Mouse (Mus musculus) hindbrain, embryonic 10.5 days (tissue): ENCODE measurements around the gene Atp11b. TPM values are rescaled to one million over a fixed set of nuclear protein-coding genes. Genes with fewer than 3 reads are reported as not detected.

Source experiments
- DNase-seq: peaks from one replicate; pipeline ENCODE4 v3.0.0-alpha.2; 2017; ENCODE audit warnings: low spot score
- H3K27ac ChIP-seq: fragments of 300-500 bp; sonication (generic); 2 replicates; pipeline ENCODE4 v1.5.1; 2016; ENCODE audit warnings: mild to moderate bottlenecking, moderate library complexity
- H3K27me3 ChIP-seq: fragments of 300-500 bp; sonication (generic); 2 replicates; pipeline ENCODE4 v1.6.1; 2016; ENCODE audit warnings: mild to moderate bottlenecking; ENCODE audit not compliant: poor library complexity, insufficient read depth, severe bottlenecking
- H3K36me3 ChIP-seq: fragments of 300-500 bp; sonication (generic); 2 replicates; pipeline ENCODE4 v1.6.1; 2016; ENCODE audit warnings: mild to moderate bottlenecking, moderate library complexity
- H3K4me1 ChIP-seq: fragments of 300-500 bp; sonication (generic); replicated peaks from 2 replicates; pipeline ENCODE4 v1.6.1; 2016; ENCODE audit warnings: mild to moderate bottlenecking
- H3K4me3 ChIP-seq: fragments of 300-500 bp; sonication (generic); 2 replicates; pipeline ENCODE4 v1.5.1; 2016; ENCODE audit warnings: mild to moderate bottlenecking, moderate library complexity
- H3K9me3 ChIP-seq: fragments of 300-500 bp; sonication (generic); 2 replicates; pipeline ENCODE4 v1.6.1; 2016; ENCODE audit warnings: mild to moderate bottlenecking, moderate library complexity
- WGBS: fragments of 180-500 bp; shearing (Covaris S2); methylation state at CpG from one replicate; pipeline ENCODE4 v1.1.7; 2016; 5-methylcytosine and 5-hydroxymethylcytosine counted together
- polyA plus RNA-seq: library from polyadenylated mRNA; unstranded; fragments of >200 nt; fragmentation: Nextera tagmentation; extraction: Ambion mirVana; gene quantifications from 2 replicates; pipeline ENCODE4 v1.2.1, GENCODE M21; 2016

Gene Atp11b
- 21.8 and 27.4 TPM in 2 replicates for polyA plus RNA-seq

- H3K9me3 ChIP-seq, result no peaks in the 10 kb centered on the region
- DNase-seq, result peak; percentile 88
- H3K4me1 ChIP-seq, result peaks cover 12% of the 10 kb centered on the region
- H3K27me3 ChIP-seq, result no peaks in the 10 kb centered on the region
- peak within 1 kb of the TSS; percentile 81 for H3K4me3 ChIP-seq
- WGBS, result under 1% methylated on average over 114 of the region's 114 CpGs
- peak within 1 kb of the TSS; percentile 94 for H3K27ac ChIP-seq
- H3K36me3 ChIP-seq, result 0 out of 2 replicates have a peak, but pooled peaks cover 3% of the 10 kb centered on the region
Measured at GRCm38 (mm10) chr3:35753825-35754767, at the start of gene Atp11b. Gene Atp11b, plus strand, starts transcription at chr3:35754106.

DNA sequence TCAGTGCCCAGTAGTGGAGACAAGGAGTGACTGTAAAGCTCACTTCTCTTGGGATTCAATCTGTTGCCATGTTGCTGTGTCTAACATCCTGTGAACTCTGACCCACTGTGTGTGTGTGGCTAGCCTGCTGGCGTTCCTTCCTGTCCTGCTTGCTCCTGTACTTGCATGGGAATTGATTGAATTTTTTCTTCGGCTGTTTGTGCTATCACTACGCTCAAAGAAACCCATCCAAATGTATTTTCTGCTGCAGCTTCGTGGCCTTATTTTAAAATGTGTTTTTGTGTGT is 49.6 kb upstream of the Atp11b start:
- H3K9me3 ChIP-seq, result no peaks in the 10 kb centered on the region
- H3K27ac ChIP-seq, result no peak overlapping the region
- WGBS, result 73% methylated on average over 4 of the region's 4 CpGs
- H3K27me3 ChIP-seq, result no peaks in the 10 kb centered on the region
- no peaks in the 10 kb centered on the region; the same call in 1 of the 2 replicates for H3K4me1 ChIP-seq
- H3K4me3 ChIP-seq, result no peak overlapping the region
- H3K36me3 ChIP-seq, result no peaks in the 10 kb centered on the region
- no peak for DNase-seq

- H3K4me1 ChIP-seq, result no peaks in the 10 kb centered on the region
- 83% methylated on average over 8 of the region's 8 CpGs for WGBS
Measured at GRCm38 (mm10) chr3:35719531-35720205, 34.2 kb upstream of the Atp11b start.

DNA sequence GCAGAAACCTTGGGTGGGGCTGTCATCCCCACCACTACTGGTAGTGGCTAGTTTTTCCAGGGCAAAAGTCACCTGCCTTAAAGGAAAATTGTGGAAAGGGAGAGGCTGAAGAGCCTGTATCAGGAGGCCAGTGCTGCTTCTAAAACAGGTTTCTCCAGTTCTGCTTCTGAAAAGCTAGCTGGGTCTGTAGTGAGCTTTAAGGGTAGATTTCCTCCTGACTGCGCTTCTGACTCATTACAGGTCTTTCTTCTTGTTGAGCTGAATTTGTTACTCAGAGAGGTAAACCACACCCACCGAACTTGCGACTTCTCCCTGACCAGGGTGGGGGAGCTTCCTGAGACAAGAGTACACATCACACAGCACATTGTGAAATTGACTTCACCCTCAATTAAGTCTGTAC is 33.1 kb upstream of the Atp11b start:
- Histone ChIP-seq H3K4me3 (no peak overlapping the region), H3K4me1 (no peaks in the 10 kb centered on the region), H3K36me3 (no peaks in the 10 kb centered on the region), H3K27ac (no peak overlapping the region), H3K9me3 (no peaks in the 10 kb centered on the region), H3K27me3 (no peaks in the 10 kb centered on the region)
- WGBS, result 66% methylated on average over 3 of the region's 3 CpGs
- no peak for DNase-seq

More at GRCm38 (mm10) chr3:35719531-35720205, 34.2 kb upstream of the Atp11b start:
- Histone ChIP-seq H3K27me3 (no peaks in the 10 kb centered on the region), H3K27ac (no peak overlapping the region), H3K4me3 (no peak overlapping the region), H3K36me3 (no peaks in the 10 kb centered on the region), H3K9me3 (no peaks in the 10 kb centered on the region)
- no peak for DNase-seq

DNA sequence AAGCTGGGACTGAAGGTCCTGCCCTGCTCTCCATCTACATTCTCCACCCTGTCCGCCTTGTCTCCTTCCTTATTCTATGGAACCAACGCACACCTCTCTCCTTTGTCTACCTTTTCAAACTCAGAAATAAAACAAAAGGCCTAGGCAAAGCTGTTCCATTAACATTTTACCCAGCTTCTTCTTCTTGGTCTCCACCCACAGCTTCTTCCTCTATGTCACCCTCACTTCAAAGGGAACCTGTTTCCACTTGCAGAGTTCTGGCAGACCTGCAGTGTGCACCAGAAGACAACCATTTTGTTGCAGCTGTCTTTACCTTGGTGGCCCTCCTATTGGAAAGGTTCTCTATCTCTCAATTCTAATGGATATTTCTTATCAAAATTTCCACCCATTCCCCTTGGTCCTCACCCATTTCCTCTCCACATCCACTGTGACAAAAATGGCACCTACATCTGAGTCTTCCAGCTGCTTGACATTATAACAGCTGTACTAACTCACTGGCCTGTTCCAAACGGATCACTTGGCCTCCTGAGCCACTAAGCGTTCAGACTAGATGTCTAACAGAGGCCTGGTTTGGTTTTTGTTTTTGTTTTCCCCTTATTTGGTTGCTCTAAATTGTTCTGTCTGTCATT is 32.0 kb upstream of the Atp11b start:
- 82% methylated on average over 4 of the region's 4 CpGs for WGBS
- no peak overlapping the region for H3K27ac ChIP-seq
- DNase-seq, result no peak
- H3K27me3 ChIP-seq, result no peaks in the 10 kb centered on the region
- H3K4me1 ChIP-seq, result no peaks in the 10 kb centered on the region
- H3K9me3 ChIP-seq, result no peaks in the 10 kb centered on the region
- no peak overlapping the region for H3K4me3 ChIP-seq
- H3K36me3 ChIP-seq, result no peaks in the 10 kb centered on the region

GRCm38 (mm10) chr3:35722811-35723210 is 31.1 kb upstream of the Atp11b start:
- Histone ChIP-seq H3K27ac (no peak overlapping the region), H3K4me1 (no peaks in the 10 kb centered on the region), H3K9me3 (no peaks in the 10 kb centered on the region), H3K27me3 (no peaks in the 10 kb centered on the region), H3K36me3 (no peaks in the 10 kb centered on the region), H3K4me3 (no peak overlapping the region)
- no peak for DNase-seq
- WGBS, result 91% methylated on average over 7 of the region's 7 CpGs

GRCm38 (mm10) chr3:35723586-35724322 is 30.2 kb upstream of the Atp11b start:
- Histone ChIP-seq H3K9me3 (no peaks in the 10 kb centered on the region), H3K27ac (no peak overlapping the region), H3K4me3 (no peak overlapping the region), H3K36me3 (no peaks in the 10 kb centered on the region), H3K4me1 (no peaks in the 10 kb centered on the region), H3K27me3 (no peaks in the 10 kb centered on the region)
- 66% methylated on average over 9 of the region's 9 CpGs for WGBS
- no peak for DNase-seq

DNA sequence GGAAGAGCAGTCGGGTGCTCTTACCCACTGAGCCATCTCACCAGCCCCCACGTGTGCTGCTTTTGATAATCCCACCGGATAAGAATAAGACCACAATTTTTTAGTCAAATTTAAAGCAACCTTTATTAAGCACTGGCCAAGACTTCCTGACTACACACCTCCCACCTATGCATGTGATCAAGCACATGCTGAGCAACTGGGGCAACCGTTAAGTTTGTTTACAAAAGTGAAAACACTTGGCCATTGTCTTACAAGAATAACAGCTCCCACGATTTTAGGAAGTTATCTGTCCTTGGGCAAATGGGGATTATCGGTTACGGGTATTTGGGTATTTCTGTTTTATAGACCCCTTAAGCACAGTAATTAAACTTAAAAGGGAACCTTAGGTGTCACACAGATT is 28.8 kb upstream of the Atp11b start:
- H3K4me1 ChIP-seq, result no peaks in the 10 kb centered on the region
- no peak overlapping the region for H3K27ac ChIP-seq
- H3K36me3 ChIP-seq, result no peaks in the 10 kb centered on the region
- H3K9me3 ChIP-seq, result no peaks in the 10 kb centered on the region
- DNase-seq, result no peak
- H3K27me3 ChIP-seq, result no peaks in the 10 kb centered on the region
- H3K4me3 ChIP-seq, result no peak overlapping the region
- WGBS, result 57% methylated on average over 7 of the region's 7 CpGs

- 82% methylated on average over 1 of the region's 1 CpGs for WGBS
Measured at GRCm38 (mm10) chr3:35726936-35727335, 27.0 kb upstream of the Atp11b start.

GRCm38 (mm10) chr3:35729490-35729889 is 24.4 kb upstream of the Atp11b start:
- no peak for DNase-seq

More at GRCm38 (mm10) chr3:35726936-35727335, 27.0 kb upstream of the Atp11b start:
- Histone ChIP-seq H3K27me3 (no peaks in the 10 kb centered on the region), H3K9me3 (no peaks in the 10 kb centered on the region), H3K27ac (no peak overlapping the region), H3K4me1 (no peaks in the 10 kb centered on the region), H3K36me3 (no peaks in the 10 kb centered on the region), H3K4me3 (no peak overlapping the region)
- DNase-seq, result no peak

DNA sequence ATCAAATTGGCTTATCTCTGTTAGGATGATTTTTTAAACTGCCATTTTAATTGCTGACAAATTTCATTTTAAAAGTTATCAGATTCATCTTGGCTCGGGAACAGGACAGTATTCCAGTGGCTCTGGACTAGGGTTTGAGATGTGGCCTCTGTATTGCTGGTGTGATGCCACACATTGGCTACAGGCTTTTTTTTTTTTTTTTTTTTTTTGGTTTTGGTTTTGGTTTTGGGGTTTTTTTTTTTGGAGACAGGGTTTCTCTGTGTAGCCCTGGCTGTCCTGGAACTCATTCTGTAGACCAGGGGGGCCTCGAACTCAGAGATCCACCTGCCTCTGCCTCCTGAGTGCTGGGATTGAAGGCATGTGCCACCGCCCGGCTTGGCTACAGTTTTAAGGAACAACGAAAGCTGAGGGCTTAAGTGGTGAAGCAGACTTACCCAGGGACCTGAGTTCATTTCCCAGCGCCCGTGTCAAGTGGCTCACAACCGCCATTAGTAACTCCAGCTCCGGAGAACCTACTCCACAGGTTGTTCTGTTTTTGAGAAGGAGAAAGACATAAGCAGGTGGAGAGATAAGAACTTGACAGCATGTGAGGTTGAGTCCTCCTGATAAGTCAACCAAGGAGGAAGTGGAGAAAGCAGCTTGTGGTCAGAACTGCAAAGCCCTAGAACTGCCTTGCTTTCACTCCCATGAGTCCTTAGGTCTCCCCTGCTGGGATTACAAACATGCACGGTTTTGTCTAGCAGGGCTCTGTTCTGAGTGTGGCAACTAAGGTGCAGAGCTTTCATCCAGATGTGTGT is 21.7 kb upstream of the Atp11b start:
- no peak for DNase-seq
- no peaks in the 10 kb centered on the region for H3K36me3 ChIP-seq
- H3K9me3 ChIP-seq, result 0 out of 2 replicates have a peak, but pooled peaks cover 5% of the 10 kb centered on the region
- WGBS, result 88% methylated on average over 10 of the region's 10 CpGs
- H3K27ac ChIP-seq, result no peak overlapping the region
- H3K4me3 ChIP-seq, result no peak overlapping the region
- H3K4me1 ChIP-seq, result no peaks in the 10 kb centered on the region
- H3K27me3 ChIP-seq, result no peaks in the 10 kb centered on the region

More at GRCm38 (mm10) chr3:35729490-35729889, 24.4 kb upstream of the Atp11b start:
- Histone ChIP-seq H3K36me3 (no peaks in the 10 kb centered on the region), H3K9me3 (0 out of 2 replicates have a peak, but pooled peaks cover 5% of the 10 kb centered on the region), H3K4me3 (no peak overlapping the region), H3K4me1 (no peaks in the 10 kb centered on the region), H3K27me3 (no peaks in the 10 kb centered on the region), H3K27ac (no peak overlapping the region)
- 74% methylated on average over 6 of the region's 6 CpGs for WGBS

DNA sequence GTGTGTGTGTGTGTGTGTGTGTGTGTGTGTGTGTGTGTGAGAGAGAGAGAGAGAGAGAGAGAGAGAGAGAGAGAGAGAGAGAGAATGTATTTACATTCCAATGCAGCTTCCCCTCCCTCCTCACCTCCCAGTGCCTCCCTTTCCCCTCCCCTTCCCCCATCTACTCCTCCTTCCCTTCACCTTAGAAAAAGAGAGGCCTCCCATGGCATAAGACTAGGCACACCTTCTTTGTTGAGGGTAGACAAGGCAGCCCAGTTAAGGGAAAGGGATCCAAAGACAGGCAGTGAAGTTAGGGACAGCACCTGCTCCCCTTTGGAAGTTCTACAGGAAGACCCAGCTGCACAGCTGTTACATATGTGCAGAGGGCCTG is 21.1 kb upstream of the Atp11b start:
- no peak for DNase-seq
- Histone ChIP-seq H3K27ac (no peak overlapping the region), H3K27me3 (no peaks in the 10 kb centered on the region), H3K36me3 (no peaks in the 10 kb centered on the region), H3K9me3 (0 out of 2 replicates have a peak, but pooled peaks cover 5% of the 10 kb centered on the region), H3K4me3 (no peak overlapping the region), H3K4me1 (no peaks in the 10 kb centered on the region)
